Mouse (Mus musculus) layer of hippocampus, adult 9-10 months (tissue): ENCODE data around the gene Srrm4.

Experiments used
- DNase-seq: peaks from one replicate; pipeline ENCODE4 v3.0.0; 2022; ENCODE audit warnings: low spot score

Srrm4 gene

GRCm38 (mm10) chr5:116489621-116490020, 102.0 kb downstream of the Srrm4 start:
- no peak for DNase-seq

GRCm38 (mm10) chr5:116486135-116486534, 105.5 kb downstream of the Srrm4 start:
- DNase-seq, result no peak

GRCm38 (mm10) chr5:116485069-116485468, 106.5 kb downstream of the Srrm4 start:
- no peak for DNase-seq

GRCm38 (mm10) chr5:116484236-116484635, 107.4 kb downstream of the Srrm4 start:
- DNase-seq, result no peak

GRCm38 (mm10) chr5:116478607-116479371, 112.8 kb downstream of the Srrm4 start:
- no peak for DNase-seq

GRCm38 (mm10) chr5:116476006-116476405, 115.6 kb downstream of the Srrm4 start:
- no peak for DNase-seq

GRCm38 (mm10) chr5:116461354-116462042, 130.1 kb downstream of the Srrm4 start:
- no peak for DNase-seq

- no peak for DNase-seq
Measured at GRCm38 (mm10) chr5:116459970-116460369, 131.6 kb downstream of the Srrm4 start.

- DNase-seq, result no peak
Measured at GRCm38 (mm10) chr5:116457791-116458190, 133.8 kb downstream of the Srrm4 start.

- no peak for DNase-seq
Measured at GRCm38 (mm10) chr5:116456796-116457515, 134.7 kb downstream of the Srrm4 start.

GRCm38 (mm10) chr5:116453401-116453851, 138.2 kb downstream of the Srrm4 start:
- DNase-seq, result no peak

GRCm38 (mm10) chr5:116450901-116451300, 140.7 kb downstream of the Srrm4 start:
- no peak for DNase-seq

GRCm38 (mm10) chr5:116449522-116450225, 141.9 kb downstream of the Srrm4 start:
- no peak for DNase-seq

- no peak for DNase-seq
Measured at GRCm38 (mm10) chr5:116448409-116449191, 143.0 kb downstream of the Srrm4 start.

- no peak for DNase-seq
Measured at GRCm38 (mm10) chr5:116447821-116448350, 143.7 kb downstream of the Srrm4 start.

- DNase-seq, result no peak
Measured at GRCm38 (mm10) chr5:116446552-116446951, 145.1 kb downstream of the Srrm4 start.

- DNase-seq, result no peak
Measured at GRCm38 (mm10) chr5:116445634-116446367, 145.8 kb downstream of the Srrm4 start.

- DNase-seq, result no peak
Measured at GRCm38 (mm10) chr5:116444517-116444916, 147.1 kb downstream of the Srrm4 start.

- peak; percentile 54 for DNase-seq
Measured at GRCm38 (mm10) chr5:116443459-116443940, 148.1 kb downstream of the Srrm4 start.
